Mouse (Mus musculus) mouse embryonic stem cell (cell line): ENCODE results near the gene Elovl4.

Experiments used
- in situ Hi-C, 2 experiments: fragments of 300-500 bp; cut with MboI; formaldehyde crosslinking; loops; 1 replicate in 1 of 2; 3 replicates in 1 of 2; pipeline ENCODE4 v1.14.3; 2019 to 2020; ENCODE audit warnings: low sequenced_read_pairs in 2 of 2, low pct_unique_long_range_greater_than_20kb in 1 of 2, mixed read lengths in 1 of 2; ENCODE audit not compliant: unreplicated experiment in 1 of 2

Gene Elovl4

GRCm38 (mm10) chr9:83731877-83732276, 74.2 kb downstream of the Elovl4 start:
- in situ Hi-C loops, result no loop called here

DNA sequence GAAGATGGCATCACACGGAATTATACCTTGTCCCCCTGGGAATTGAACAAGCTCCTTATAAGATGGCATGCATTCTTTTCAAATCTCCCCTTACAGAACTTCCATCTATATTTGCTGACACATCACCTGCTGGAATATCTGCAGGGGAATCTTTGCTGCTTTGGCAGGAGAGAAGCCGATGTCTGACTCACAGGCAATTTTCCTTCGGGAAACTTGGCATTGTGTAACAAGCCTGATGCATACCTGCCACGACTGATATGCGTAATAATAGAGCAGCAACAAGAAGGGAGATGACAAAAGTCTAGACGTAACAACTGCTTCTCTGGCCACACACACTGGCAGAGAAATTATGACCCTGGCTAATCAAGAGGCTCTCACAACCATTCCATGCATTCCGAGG, 75.2 kb downstream of the Elovl4 start:
- in situ Hi-C loops, result no loop called here
